In the genomic region with DNA sequence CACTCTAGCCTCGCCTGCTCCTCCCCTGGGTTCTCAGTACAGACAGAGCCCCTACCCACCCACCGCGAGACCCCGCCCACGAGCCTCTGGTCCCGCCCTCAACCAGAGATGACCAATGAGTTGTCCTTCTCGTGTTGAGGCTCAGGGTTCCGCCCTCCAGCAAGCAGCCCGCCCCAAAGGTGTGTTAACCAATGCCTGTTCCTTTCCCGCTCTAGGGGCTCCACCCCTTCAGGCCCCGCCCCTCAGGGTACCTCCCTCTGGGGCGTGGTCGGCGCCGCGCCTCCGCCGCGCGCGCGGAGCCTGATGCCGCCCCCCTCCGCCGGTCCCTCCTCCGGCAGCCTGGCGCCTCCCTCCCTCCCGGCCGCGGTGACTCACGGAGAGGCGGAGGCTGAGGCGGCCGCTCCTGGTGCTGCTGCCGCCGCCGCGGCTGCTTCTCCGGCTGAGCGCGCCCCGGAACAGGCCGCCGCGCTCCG, we compare ENCODE assay signal across 8 mouse cellular contexts. TPM values are rescaled to one million over a fixed set of nuclear protein-coding genes. Genes with fewer than 3 reads are reported as not detected.
DNase-seq lines count a peak whose midpoint lies in the region; ATAC-seq and TF ChIP-seq lines count a peak whose summit lies in the region.

A gene (plus strand): TSS at position 369 of the 473 bp plus-strand sequence.

- no peak for TF ChIP-seq EP300 in MEL (IDR thresholded peaks at IDR 0.05; ENCODE audit: low read depth in 1 of 2, low read length in 2 of 2)

- peaks cover 0 to 7% of the 10 kb centered on the region in 2 experiments; a peak in 2 of 4 replicates for H3K36me3 ChIP-seq in MEL (ENCODE audit: control insufficient read depth in 1 of 2, insufficient read depth in 2 of 2, low read length in 2 of 2)
- no peaks in the 10 kb centered on the region for H3K36me3 ChIP-seq in lung, embryonic 16.5 days (ENCODE audit: control insufficient read depth, insufficient read depth, low read length)

- H3K4me3 ChIP-seq in MEL (ENCODE audit: control insufficient read depth in 1 of 2, insufficient read depth in 1 of 2, low read depth in 2 of 2, low read length in 2 of 2) = peak within 1 kb of the TSS; percentile 61 to 71
- peak within 1 kb of the TSS; percentile 100 for H3K4me3 ChIP-seq in cerebellum, adult 2 months (replicated peaks; ENCODE audit: insufficient read depth, low read depth, low read length)
- H3K4me3 ChIP-seq in lung, embryonic 16.5 days (ENCODE audit: low read length) = peak within 1 kb of the TSS; percentile 80

- ATAC-seq in hematopoietic stem cell, adult 5-6 weeks (replicated peaks in 1 of 2; ENCODE audit: insufficient read depth in 1 of 2, low FRiP score in 2 of 2, low TSS enrichment in 1 of 2, low read depth in 1 of 2, poor library complexity in 2 of 2, severe bottlenecking in 2 of 2) = peak; percentile 94 to 99
- peak; percentile 99 for ATAC-seq in lung, embryonic 16.5 days (ENCODE audit: low read depth)

- TF ChIP-seq RAD21 in MEL (IDR thresholded peaks at IDR 0.05; ENCODE audit: low read depth, low read length) = no peak

- no peak for TF ChIP-seq CTCF in MEL (IDR thresholded peaks at IDR 0.05 in 2 of 3, conservative IDR thresholded peaks at IDR 0.05 in 1 of 3; ENCODE audit: control insufficient read depth in 1 of 3, insufficient read depth in 1 of 3, low read depth in 2 of 3, low read length in 3 of 3, poor library complexity in 1 of 3, severe bottlenecking in 1 of 3)
- no peak for TF ChIP-seq CTCF in cerebellum, adult 2 months (IDR thresholded peaks at IDR 0.05; ENCODE audit: borderline replicate concordance, insufficient read depth, low read depth, low read length)

- H3K4me2 ChIP-seq in lung, embryonic 16.5 days (ENCODE audit: low read depth, low read length) = peak within 1 kb of the TSS; percentile 90

- H3K9ac ChIP-seq in MEL (ENCODE audit: control insufficient read depth, low read depth, low read length, poor library complexity, severe bottlenecking) = peak within 1 kb of the TSS; percentile 67
- peak within 1 kb of the TSS; percentile 86 for H3K9ac ChIP-seq in lung, embryonic 16.5 days (ENCODE audit: low read length)

- no peaks in the 10 kb centered on the region for H3K27me3 ChIP-seq in MEL (ENCODE audit: control insufficient read depth in 1 of 2, insufficient read depth in 2 of 2, low read length in 2 of 2)
- no peaks in the 10 kb centered on the region for H3K27me3 ChIP-seq in cerebellum, adult 2 months (ENCODE audit: control insufficient read depth, insufficient read depth, low read length)
- H3K27me3 ChIP-seq in lung, embryonic 16.5 days (ENCODE audit: control insufficient read depth, insufficient read depth, low read depth, low read length) = no peaks in the 10 kb centered on the region

- peaks cover 2 to 11% of the 10 kb centered on the region in 2 experiments; a peak in 3 of 4 replicates for H3K4me1 ChIP-seq in MEL (ENCODE audit: control insufficient read depth in 1 of 2, insufficient read depth in 2 of 2, low read length in 2 of 2)
- peaks cover 10% of the 10 kb centered on the region for H3K4me1 ChIP-seq in cerebellum, adult 2 months (ENCODE audit: control insufficient read depth, insufficient read depth, low read length)
- peaks cover 7% of the 10 kb centered on the region for H3K4me1 ChIP-seq in lung, embryonic 16.5 days (replicated peaks; ENCODE audit: control insufficient read depth, insufficient read depth, low read length)

- H3K27ac ChIP-seq in MEL (ENCODE audit: control insufficient read depth, low read depth, low read length) = no peak within 1 kb of the TSS
- no peak within 1 kb of the TSS for H3K27ac ChIP-seq in cerebellum, adult 2 months (ENCODE audit: insufficient read depth, low read length)
- peak within 1 kb of the TSS; percentile 30; the same call in 1 of the 2 replicates for H3K27ac ChIP-seq in lung, embryonic 16.5 days (ENCODE audit: low read length)

- under 1% methylated on average over 43 of the region's 46 CpGs for WGBS in cerebellum, adult 2 months
- 0% methylated on average over 39 of the region's 46 CpGs for WGBS in lung, embryonic 16.5 days

- peak; percentile 97 for DNase-seq in MEL (ENCODE audit: low read depth, low spot score)
- peak; percentile 95 to 98 for DNase-seq in cerebellum, adult 2 months
- DNase-seq in forelimb bud, embryonic 11.5 days (ENCODE audit: low read depth, low spot score) = peak; percentile 97
- DNase-seq in layer of hippocampus, adult 9-10 months (ENCODE audit: low spot score) = peak; percentile 82
- DNase-seq in ovary, postnatal 10 days (ENCODE audit: low spot score) = peak; percentile 90
- peak; percentile 93 for DNase-seq in thymus, postnatal 10 days (ENCODE audit: low spot score in 2 of 2)

- TF ChIP-seq POLR2A in MEL (IDR thresholded peaks at IDR 0.05; ENCODE audit: control insufficient read depth in 1 of 2, insufficient read depth in 1 of 2, low read depth in 1 of 2, low read length in 2 of 2, poor library complexity in 1 of 2) = no peak; a peak in 1 of 4 replicates
- TF ChIP-seq POLR2A in cerebellum, adult 2 months (IDR thresholded peaks at IDR 0.05; ENCODE audit: borderline replicate concordance, insufficient read depth, low read length) = 0 out of 2 replicates have a peak, but pooled peaks have one; percentile 36

- H3K9me3 ChIP-seq in MEL (replicated peaks; ENCODE audit: insufficient read depth, low read length) = no peaks in the 10 kb centered on the region
- H3K9me3 ChIP-seq in lung, embryonic 16.5 days (ENCODE audit: control insufficient read depth, low read length) = no peaks in the 10 kb centered on the region

- H3K79me2 ChIP-seq in MEL (ENCODE audit: control insufficient read depth, insufficient read depth, low read length, poor library complexity) = peaks cover 1% of the 10 kb centered on the region; the same call in 1 of the 2 replicates

TF ChIP-seq in MEL, 35 proteins besides CTCF, POLR2A, EP300 and RAD21:
- TF ChIP-seq UBTF (IDR thresholded peaks at IDR 0.05; ENCODE audit: borderline replicate concordance, insufficient read depth, low read depth, low read length) = peak; percentile 83; the same call in 1 of the 2 replicates
- TF ChIP-seq MAZ (IDR thresholded peaks at IDR 0.05; ENCODE audit: low read depth, low read length) = peak; percentile 10; the same call in 1 of the 2 replicates
- no peak for TF ChIP-seq MYB (IDR thresholded peaks at IDR 0.05; ENCODE audit: low read depth, low read length)
- TF ChIP-seq NRF1 (IDR thresholded peaks at IDR 0.05; ENCODE audit: insufficient read depth, low read depth, low read length, poor library complexity, severe bottlenecking) = 0 out of 2 replicates have a peak, but pooled peaks have one; percentile 35
- TF ChIP-seq ZMIZ1 (IDR thresholded peaks at IDR 0.05; ENCODE audit: low read depth, low read length) = peak; percentile 52; the same call in 1 of the 2 replicates
- TF ChIP-seq TCF12 (IDR thresholded peaks at IDR 0.05; ENCODE audit: low read depth, low read length) = 0 out of 2 replicates have a peak, but pooled peaks have one; percentile 21
- TF ChIP-seq MAX (IDR thresholded peaks at IDR 0.05; ENCODE audit: low read length) = no peak
- TF ChIP-seq NELFE (IDR thresholded peaks at IDR 0.05; ENCODE audit: low read depth, low read length) = peak; percentile 28; the same call in 1 of the 2 replicates

RNA-seq across cellular contexts. Expression of the gene that starts here (rescaled TPM):
- 10.8 and 12.7 TPM in 2 replicates for total RNA-seq in MEL (2012; rRNA removed)
- 10 to 100 TPM in 1 of 2 experiments, not detected in 1; 20.2 TPM for polyA plus RNA-seq in MEL (2012; ENCODE audit: insufficient read depth in 1 of 2, insufficient read length in 2 of 2, low read depth in 1 of 2, low replicate concordance in 2 of 2, missing spikeins in 1 of 2)
- 33.3 and 34.6 TPM in 2 replicates for polyA plus RNA-seq in cerebellum, adult 2 months (2012; rRNA removed)
- 9.6 and 9.7 TPM in 2 replicates for total RNA-seq in hematopoietic stem cell, adult 5-6 weeks (2017)
- 57.5 and 59.7 TPM in 2 replicates for polyA plus RNA-seq in lung, embryonic 16.5 days (2015; fragmentation: Nextera tagmentation; extraction: Ambion mirVana)
